Mouse (Mus musculus): Measurements from ENCODE around the gene Tor4a. TPM values are rescaled to one million over a fixed set of nuclear protein-coding genes. Genes with fewer than 3 reads are reported as not detected.

Tor4a gene
- 1.9 and 2.0 TPM in 2 replicates for polyA plus RNA-seq (2012; rRNA removed)

DNA sequence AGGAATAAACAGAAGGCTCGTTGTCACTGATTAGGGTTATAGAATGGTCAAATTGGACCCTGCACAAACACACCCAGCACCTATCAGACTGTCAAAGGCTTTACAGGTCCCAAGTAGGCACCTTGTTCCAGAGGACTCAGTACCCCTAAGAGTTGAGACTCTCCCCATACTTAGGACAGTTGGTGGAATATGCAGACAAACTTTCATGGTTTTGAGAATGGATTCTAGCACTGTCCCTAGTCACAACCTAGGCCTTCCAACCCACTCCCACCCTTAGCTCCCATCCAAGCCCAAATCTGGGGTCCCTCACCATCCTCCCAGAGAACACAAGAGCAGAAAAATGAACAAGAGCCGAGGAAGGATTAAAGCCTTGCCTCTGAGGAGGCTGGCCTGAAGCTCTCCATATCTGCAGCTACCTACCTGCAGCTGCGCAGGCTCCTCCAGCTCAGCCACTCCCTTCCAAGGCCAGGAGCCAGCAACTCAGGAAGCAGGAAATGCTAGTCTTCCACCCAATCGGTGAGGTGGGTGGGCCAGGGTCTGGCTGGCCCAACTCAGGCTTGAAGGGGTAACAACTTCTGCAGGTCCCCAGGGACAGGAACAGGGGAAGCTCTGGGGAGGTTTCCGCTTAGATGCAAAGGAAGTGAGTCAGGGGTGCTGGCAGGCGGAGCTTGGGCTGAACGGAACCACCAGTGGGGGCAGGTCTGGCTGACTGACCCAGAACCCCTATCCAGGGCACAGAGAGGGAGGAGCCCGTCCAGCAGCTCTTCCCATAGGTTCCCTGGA lies at the start of gene Tor4a:
TSS of gene Tor4a (minus strand) at position 715 of the 783 bp plus-strand sequence.
- TF ChIP-seq POLR2A (IDR thresholded peaks at IDR 0.05; ENCODE audit: borderline replicate concordance, extremely low read depth, insufficient read depth, insufficient read length, poor library complexity, severe bottlenecking) (no peak), CTCF (IDR thresholded peaks at IDR 0.05; ENCODE audit: borderline replicate concordance, extremely low read depth, insufficient read depth, insufficient read length) (no peak)

DNA sequence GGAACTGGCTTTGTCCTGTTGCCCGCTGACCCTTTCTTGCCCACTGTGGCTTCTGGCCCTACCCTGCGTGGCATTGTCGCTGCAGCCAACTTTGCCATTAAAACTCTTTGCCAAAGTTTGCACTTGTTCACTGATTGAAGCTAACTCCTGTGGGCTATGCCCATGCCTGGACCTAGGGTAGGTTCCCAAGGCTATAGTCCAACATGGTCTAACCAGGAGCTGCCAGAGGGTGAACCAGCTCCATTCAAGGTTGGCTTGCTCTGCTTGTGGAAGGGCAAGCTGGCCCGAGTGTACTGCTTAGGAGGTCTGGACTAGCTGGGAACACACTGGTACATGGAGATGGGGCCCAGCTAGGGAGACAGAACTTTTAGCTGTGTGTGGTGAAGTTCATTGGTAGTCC lies 47.5 kb upstream of the Tor4a start:
- TF ChIP-seq POLR2A (IDR thresholded peaks at IDR 0.05; ENCODE audit: borderline replicate concordance, extremely low read depth, insufficient read depth, insufficient read length, poor library complexity, severe bottlenecking) (no peak), CTCF (IDR thresholded peaks at IDR 0.05; ENCODE audit: borderline replicate concordance, extremely low read depth, insufficient read depth, insufficient read length) (no peak)

More for the DNA sequence above, at the start of gene Tor4a:
- peak; percentile 13 for DNase-seq (ENCODE audit: low read depth)

DNA sequence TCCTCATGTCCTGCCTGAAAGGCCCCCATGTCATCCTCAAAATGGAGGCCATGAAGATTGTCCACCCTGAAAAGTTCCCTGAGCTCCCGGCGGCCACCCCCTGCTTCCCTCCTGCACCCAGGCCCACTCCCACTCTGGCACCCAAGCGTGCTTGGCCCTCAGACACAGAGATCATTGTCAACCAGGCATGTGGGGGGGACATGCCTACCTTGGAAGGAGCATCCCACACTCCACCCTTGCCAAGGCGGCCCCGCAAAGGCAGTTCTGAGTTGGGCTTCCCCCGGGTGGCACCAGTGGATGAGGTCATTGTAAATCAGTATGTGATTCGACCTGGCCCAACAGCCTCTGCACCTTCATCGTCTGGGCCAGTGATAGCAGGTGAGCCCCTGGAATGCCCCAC lies 46.7 kb upstream of the Tor4a start:
- TF ChIP-seq CTCF (IDR thresholded peaks at IDR 0.05; ENCODE audit: borderline replicate concordance, extremely low read depth, insufficient read depth, insufficient read length) (no peak), POLR2A (IDR thresholded peaks at IDR 0.05; ENCODE audit: borderline replicate concordance, extremely low read depth, insufficient read depth, insufficient read length, poor library complexity, severe bottlenecking) (no peak)
- no peak for DNase-seq (ENCODE audit: low read depth)

More for the DNA sequence above, 47.5 kb upstream of the Tor4a start:
- no peak for DNase-seq (ENCODE audit: low read depth)

DNA sequence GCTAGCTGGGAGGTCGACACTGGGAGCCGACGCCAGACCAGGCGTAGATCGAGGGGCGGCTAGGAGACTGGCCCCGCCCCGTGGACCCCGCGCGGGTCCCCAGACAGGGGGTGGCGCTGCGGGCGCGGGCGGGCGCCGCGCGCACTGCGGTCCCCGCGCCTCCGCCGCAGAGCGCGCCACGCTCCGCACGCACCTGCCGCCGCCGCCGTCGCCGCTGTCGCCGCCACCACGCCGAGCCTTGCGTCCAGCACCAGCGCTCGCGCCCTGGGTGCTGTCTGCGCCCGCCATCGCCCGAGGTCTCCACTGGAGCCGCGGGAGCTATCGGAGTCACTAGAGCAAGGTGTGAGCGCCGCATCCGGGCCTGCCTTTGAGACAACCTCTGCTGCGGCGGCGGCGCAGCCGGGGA lies 45.4 kb upstream of the Tor4a start, which contains the start of the genes Rnf208 and Cysrt1:
TSS of gene Rnf208 (plus strand) at position 155 of the 406 bp plus-strand sequence.
TSS of gene Cysrt1 (minus strand) at position 352 of the 406 bp plus-strand sequence.
- DNase-seq (ENCODE audit: low read depth) = peak; percentile 56

DNA sequence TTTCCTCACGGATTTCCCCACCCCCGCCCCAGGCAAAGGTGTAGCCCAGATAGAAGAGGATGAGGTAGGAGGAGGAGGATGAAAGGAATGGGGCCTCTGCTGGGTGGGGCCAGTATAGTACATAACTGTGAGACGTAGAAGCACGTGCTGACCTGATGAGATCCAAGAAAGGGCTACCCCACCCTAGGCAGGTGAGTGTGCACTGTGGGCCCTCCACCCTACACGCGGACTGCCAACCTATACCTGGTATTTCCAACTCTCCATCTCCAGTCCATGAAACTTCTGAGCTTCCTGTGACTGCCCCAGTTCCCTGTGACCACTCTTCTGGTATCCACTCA lies 44.7 kb upstream of the Tor4a start:
- TF ChIP-seq POLR2A (IDR thresholded peaks at IDR 0.05; ENCODE audit: borderline replicate concordance, extremely low read depth, insufficient read depth, insufficient read length, poor library complexity, severe bottlenecking) (no peak), CTCF (IDR thresholded peaks at IDR 0.05; ENCODE audit: borderline replicate concordance, extremely low read depth, insufficient read depth, insufficient read length) (no peak)
- no peak for DNase-seq (ENCODE audit: low read depth)

More for the DNA sequence above, 45.4 kb upstream of the Tor4a start, which contains the start of the genes Rnf208 and Cysrt1:
- TF ChIP-seq CTCF (IDR thresholded peaks at IDR 0.05; ENCODE audit: borderline replicate concordance, extremely low read depth, insufficient read depth, insufficient read length) (no peak), POLR2A (IDR thresholded peaks at IDR 0.05; ENCODE audit: borderline replicate concordance, extremely low read depth, insufficient read depth, insufficient read length, poor library complexity, severe bottlenecking) (peak; percentile 63)

DNA sequence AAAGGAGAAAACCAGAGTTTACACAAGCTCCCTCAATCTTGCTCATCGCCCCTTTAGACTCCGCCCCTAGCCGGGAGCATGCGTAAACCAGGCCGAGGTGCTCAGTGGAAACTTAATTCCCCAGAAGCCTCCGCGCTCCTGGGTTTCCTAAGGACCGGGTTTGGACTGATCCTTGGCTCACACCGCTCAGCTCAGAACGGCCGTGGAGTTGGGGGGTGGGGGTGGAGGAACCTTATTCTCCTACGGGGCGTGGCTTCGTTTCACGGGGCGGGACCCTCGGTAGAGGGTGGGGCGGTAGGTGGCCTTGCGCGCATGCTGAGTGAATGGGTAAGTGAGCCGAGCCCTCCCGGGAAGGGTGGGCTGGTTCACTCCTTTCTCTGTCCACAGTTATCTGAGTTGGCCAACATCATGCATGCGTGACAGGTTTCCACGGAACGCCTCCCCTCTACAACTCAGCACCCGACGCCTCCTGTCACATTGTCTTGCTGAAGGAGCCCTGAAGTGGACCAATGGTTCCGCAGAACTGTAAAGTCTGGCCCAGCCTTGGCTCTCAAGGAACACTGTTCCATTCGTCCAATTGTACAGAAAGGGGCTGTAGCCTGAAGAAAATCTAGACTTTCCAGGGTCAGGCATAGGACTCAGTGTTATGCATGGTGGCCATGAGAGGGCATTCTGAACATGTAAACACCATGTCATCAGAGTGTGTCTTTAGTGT lies 44.2 kb upstream of the Tor4a start:
- peak; percentile 94 for DNase-seq (ENCODE audit: low read depth)
- TF ChIP-seq POLR2A (IDR thresholded peaks at IDR 0.05; ENCODE audit: borderline replicate concordance, extremely low read depth, insufficient read depth, insufficient read length, poor library complexity, severe bottlenecking) (0 out of 2 replicates have a peak, but pooled peaks have one; percentile 8), CTCF (IDR thresholded peaks at IDR 0.05; ENCODE audit: borderline replicate concordance, extremely low read depth, insufficient read depth, insufficient read length) (no peak)

DNA sequence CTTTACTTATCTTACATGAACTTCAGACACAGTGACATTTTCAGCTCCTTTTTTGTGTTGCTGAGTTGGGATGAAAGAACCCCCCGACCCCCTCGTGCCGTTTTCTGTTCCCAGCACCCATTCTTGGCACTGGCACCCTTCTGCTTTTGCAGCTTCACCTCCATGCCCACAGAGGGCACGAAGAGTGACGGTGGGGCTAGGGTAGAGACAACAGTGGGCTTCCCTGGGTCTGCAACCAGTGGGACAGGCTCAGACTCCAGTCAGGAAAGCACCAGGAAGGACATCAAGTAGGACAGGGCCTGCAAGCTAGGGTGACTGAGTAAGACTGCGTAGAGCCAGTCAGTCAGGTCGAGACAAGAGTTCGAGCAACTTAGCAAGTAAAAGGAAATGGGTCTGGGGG lies 43.6 kb upstream of the Tor4a start:
- no peak for DNase-seq (ENCODE audit: low read depth)
- TF ChIP-seq POLR2A (IDR thresholded peaks at IDR 0.05; ENCODE audit: borderline replicate concordance, extremely low read depth, insufficient read depth, insufficient read length, poor library complexity, severe bottlenecking) (no peak), CTCF (IDR thresholded peaks at IDR 0.05; ENCODE audit: borderline replicate concordance, extremely low read depth, insufficient read depth, insufficient read length) (no peak)

DNA sequence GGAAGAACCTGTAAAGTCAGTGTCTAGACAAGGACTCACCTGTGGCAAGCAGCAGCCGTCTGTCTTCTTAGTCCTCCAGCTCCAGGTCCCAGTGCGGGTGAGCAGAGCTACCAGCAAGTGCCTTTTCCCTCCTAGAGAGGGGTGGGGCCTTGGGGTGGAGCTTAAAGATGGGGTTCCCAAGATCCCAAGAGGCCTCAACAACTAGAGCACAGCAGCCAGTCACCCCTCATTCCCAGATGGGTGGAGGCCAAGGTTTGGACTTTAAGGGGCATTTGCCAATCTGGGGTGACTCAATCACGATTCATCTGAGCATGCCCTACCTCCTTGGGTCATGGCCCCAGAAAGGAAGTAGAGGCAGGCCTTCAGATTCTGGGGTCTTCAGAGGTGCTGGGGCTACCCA lies 43.1 kb upstream of the Tor4a start:
- TF ChIP-seq POLR2A (IDR thresholded peaks at IDR 0.05; ENCODE audit: borderline replicate concordance, extremely low read depth, insufficient read depth, insufficient read length, poor library complexity, severe bottlenecking) = no peak
- no peak for TF ChIP-seq CTCF (IDR thresholded peaks at IDR 0.05; ENCODE audit: borderline replicate concordance, extremely low read depth, insufficient read depth, insufficient read length)
- no peak for DNase-seq (ENCODE audit: low read depth)

DNA sequence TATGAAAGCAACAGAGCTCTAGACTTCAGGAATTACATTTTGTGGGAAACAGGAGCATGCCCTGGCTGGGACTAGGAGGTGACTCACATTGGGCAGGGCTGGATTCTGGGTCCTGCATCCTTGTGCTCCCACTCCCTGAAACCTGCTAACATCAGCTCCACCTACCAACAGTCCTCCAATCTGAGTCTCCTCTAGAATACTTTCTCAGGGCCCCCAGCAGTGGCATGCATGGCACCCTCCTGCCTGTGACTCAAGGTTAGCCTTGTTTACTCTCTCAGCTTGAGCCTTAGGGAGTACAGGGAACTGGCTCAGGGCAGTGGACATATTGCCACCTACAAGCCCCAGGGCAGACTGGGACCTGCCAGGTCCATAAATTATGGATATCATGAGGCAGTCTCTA lies 41.4 kb upstream of the Tor4a start:
- TF ChIP-seq CTCF (IDR thresholded peaks at IDR 0.05; ENCODE audit: borderline replicate concordance, extremely low read depth, insufficient read depth, insufficient read length) (no peak), POLR2A (IDR thresholded peaks at IDR 0.05; ENCODE audit: borderline replicate concordance, extremely low read depth, insufficient read depth, insufficient read length, poor library complexity, severe bottlenecking) (no peak)
- no peak for DNase-seq (ENCODE audit: low read depth)

DNA sequence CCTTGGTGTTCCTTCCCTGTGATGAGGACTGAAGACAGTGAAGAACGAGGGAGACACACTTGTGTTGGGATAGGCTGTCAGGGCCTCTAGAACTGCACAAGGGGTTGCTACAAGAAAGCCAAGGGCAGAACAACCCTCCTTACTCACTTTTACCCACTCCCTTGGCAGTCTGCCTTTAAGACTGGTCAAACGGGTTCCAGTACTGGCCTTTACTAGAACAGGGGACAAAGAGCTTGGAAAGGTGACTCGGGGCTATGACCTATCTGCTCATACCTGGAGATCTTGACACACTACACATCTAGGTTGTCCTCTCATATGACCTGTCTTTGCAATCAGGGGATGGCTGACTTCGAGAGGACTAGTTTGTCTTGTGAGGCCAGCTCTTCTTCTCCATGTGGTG lies 40.8 kb upstream of the Tor4a start:
- TF ChIP-seq CTCF (IDR thresholded peaks at IDR 0.05; ENCODE audit: borderline replicate concordance, extremely low read depth, insufficient read depth, insufficient read length) (no peak), POLR2A (IDR thresholded peaks at IDR 0.05; ENCODE audit: borderline replicate concordance, extremely low read depth, insufficient read depth, insufficient read length, poor library complexity, severe bottlenecking) (no peak)
- no peak for DNase-seq (ENCODE audit: low read depth)

DNA sequence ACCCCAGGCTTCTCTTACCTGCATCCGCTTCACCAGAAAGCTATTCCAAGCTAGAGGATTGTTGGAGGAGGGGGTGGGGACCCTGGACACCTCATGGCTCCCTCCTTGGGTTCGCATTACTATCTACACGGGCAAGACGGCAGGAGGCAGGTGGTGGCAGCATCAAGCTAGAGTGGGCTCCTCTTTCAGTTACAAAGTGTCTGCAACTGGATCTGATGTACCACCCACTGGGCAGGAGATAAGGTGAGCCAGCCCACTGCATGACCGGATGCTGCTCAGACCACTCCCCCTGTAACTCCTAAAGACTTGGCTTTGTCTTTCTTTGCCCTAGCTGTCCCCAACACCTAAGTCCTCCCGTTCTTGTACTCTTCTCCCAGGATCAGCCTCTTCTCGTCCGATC lies 39.9 kb upstream of the Tor4a start, which contains the start of gene Rnf224:
TSS of gene Rnf224 (minus strand) at position 174 of the 400 bp plus-strand sequence.
- TF ChIP-seq CTCF (IDR thresholded peaks at IDR 0.05; ENCODE audit: borderline replicate concordance, extremely low read depth, insufficient read depth, insufficient read length) = no peak
- no peak for TF ChIP-seq POLR2A (IDR thresholded peaks at IDR 0.05; ENCODE audit: borderline replicate concordance, extremely low read depth, insufficient read depth, insufficient read length, poor library complexity, severe bottlenecking)
- no peak for DNase-seq (ENCODE audit: low read depth)
